Mouse (Mus musculus) midbrain, embryonic 16.5 days (tissue): Measurements from ENCODE around the gene Izumo2. TPM values are rescaled to one million over a fixed set of nuclear protein-coding genes. Genes with fewer than 3 reads are reported as not detected.

Experiments
- ATAC-seq: fragments of 200-750 bp; cut with Nextera tagmentation; 2 replicates; pipeline ENCODE4 v1.8.0; 2017; ENCODE audit warnings: moderate TSS enrichment
- H3K27ac ChIP-seq: fragments of 300-500 bp; sonication (generic); 2 replicates; pipeline ENCODE4 v1.5.1; 2014; ENCODE audit warnings: mild to moderate bottlenecking, low read length, mixed read lengths
- H3K27me3 ChIP-seq: fragments of 300-500 bp; sonication (generic); 2 replicates; pipeline ENCODE4 v1.6.1; 2014; ENCODE audit warnings: low read depth, low read length, mixed read lengths; ENCODE audit not compliant: control insufficient read depth, insufficient read depth
- H3K36me3 ChIP-seq: fragments of 300-500 bp; sonication (generic); 2 replicates; pipeline ENCODE4 v1.6.1; 2014; ENCODE audit warnings: mild to moderate bottlenecking, low read length, moderate library complexity, mixed read lengths; ENCODE audit not compliant: control insufficient read depth, insufficient read depth
- H3K4me1 ChIP-seq: fragments of 300-500 bp; sonication (generic); 2 replicates; pipeline ENCODE4 v1.6.1; 2014; ENCODE audit warnings: mild to moderate bottlenecking, low read length, mixed read lengths; ENCODE audit not compliant: control insufficient read depth, insufficient read depth
- H3K4me2 ChIP-seq: fragments of 300-500 bp; sonication (generic); 2 replicates; pipeline ENCODE4 v1.6.1; 2014; ENCODE audit warnings: mild to moderate bottlenecking, low read length, mixed read lengths
- H3K4me3 ChIP-seq: fragments of 300-500 bp; sonication (generic); 2 replicates; pipeline ENCODE4 v1.5.1; 2014; ENCODE audit warnings: low read depth, mild to moderate bottlenecking, low read length, moderate library complexity, mixed read lengths
- H3K9ac ChIP-seq: fragments of 300-500 bp; sonication (generic); 2 replicates; pipeline ENCODE4 v1.6.1; 2014; ENCODE audit warnings: low read depth, low read length, mixed read lengths
- H3K9me3 ChIP-seq: fragments of 300-500 bp; sonication (generic); replicated peaks from 2 replicates; pipeline ENCODE4 v1.6.1; 2014; ENCODE audit warnings: mild to moderate bottlenecking, low read length, mixed read lengths; ENCODE audit not compliant: control insufficient read depth, poor library complexity, severe bottlenecking
- WGBS: fragments of 180-500 bp; shearing (Covaris S2); extraction: QIAGEN DNeasy Blood & Tissue Kit; methylation state at CpG from one replicate; pipeline ENCODE4 v1.1.7; 2014; 5-methylcytosine and 5-hydroxymethylcytosine counted together
- polyA plus RNA-seq: library from polyadenylated mRNA; unstranded; fragments of >200 nt; fragmentation: Nextera tagmentation; extraction: Ambion mirVana; gene quantifications from 2 replicates; pipeline ENCODE4 v1.2.1, GENCODE M21; 2015

Izumo2 gene
- polyA plus RNA-seq, 1 experiment from 2014 or later, result not detected

DNA sequence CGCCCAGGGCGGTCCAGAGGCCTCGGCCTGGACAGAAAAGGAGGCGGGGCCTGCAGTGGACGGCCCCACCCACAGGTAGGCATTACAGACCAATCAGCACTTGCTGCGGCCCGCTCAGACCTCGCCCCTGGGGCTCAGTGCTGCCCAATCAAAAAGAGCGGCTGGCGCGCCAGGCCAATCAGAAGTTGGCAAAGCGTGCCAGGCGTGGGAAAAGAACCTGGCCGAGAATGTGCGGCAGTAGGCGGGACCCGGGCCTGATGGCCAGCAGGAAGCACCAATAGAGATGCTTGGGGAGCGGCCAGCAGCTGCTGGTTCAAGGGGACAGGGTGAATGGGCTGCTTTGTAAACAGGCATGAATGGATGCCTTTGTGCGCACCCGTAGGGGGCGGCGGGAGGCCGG lies 37.7 kb upstream of the Izumo2 start, which contains the start of gene Myh14:
Gene Myh14 (minus strand): TSS at position 41 of the 400 bp plus-strand sequence.
- ATAC-seq, result peak; percentile 95
- under 1% methylated on average over 23 of the region's 23 CpGs for whole genome bisulfite sequencing
- H3K36me3 ChIP-seq, result no peaks in the 10 kb centered on the region
- peaks cover 6% of the 10 kb centered on the region; the same call in 1 of the 2 replicates for H3K4me1 ChIP-seq
- H3K4me2 ChIP-seq, result peak within 1 kb of the TSS; percentile 75
- peak within 1 kb of the TSS; percentile 37 for H3K4me3 ChIP-seq
- H3K9ac ChIP-seq, result peak within 1 kb of the TSS; percentile 56
- no peaks in the 10 kb centered on the region for H3K9me3 ChIP-seq
- H3K27me3 ChIP-seq, result peaks cover 8% of the 10 kb centered on the region; the same call in 1 of the 2 replicates
- H3K27ac ChIP-seq, result no peak within 1 kb of the TSS

DNA sequence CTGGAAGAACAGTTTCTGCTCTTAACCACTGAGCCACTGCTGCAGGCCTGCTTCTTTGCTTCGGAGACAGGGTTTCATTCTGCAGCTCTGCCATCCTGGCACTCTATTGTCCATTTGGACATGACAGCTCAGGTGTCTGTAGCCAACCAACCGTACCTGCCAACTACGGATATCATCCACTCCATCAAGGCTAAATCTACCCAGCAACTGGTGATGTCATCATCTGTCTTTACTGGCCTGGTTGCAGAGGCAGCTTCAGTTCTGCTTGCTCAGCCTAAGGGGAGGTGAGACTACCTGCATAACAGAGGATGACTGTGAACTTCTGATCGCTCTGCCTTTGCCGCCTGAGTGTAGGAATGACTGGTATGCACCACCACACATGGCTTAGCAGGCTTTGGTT lies 36.3 kb upstream of the Izumo2 start:
- H3K4me2 ChIP-seq, result no peak overlapping the region
- peaks cover 8% of the 10 kb centered on the region; the same call in 1 of the 2 replicates for H3K27me3 ChIP-seq
- H3K9ac ChIP-seq, result no peak overlapping the region
- H3K9me3 ChIP-seq, result no peaks in the 10 kb centered on the region
- ATAC-seq, result no peak
- no peaks in the 10 kb centered on the region for H3K36me3 ChIP-seq
- no peak overlapping the region for H3K27ac ChIP-seq
- peaks cover 6% of the 10 kb centered on the region; the same call in 1 of the 2 replicates for H3K4me1 ChIP-seq
- no peak overlapping the region for H3K4me3 ChIP-seq
- WGBS, result 75% methylated on average over 5 of the region's 5 CpGs

DNA sequence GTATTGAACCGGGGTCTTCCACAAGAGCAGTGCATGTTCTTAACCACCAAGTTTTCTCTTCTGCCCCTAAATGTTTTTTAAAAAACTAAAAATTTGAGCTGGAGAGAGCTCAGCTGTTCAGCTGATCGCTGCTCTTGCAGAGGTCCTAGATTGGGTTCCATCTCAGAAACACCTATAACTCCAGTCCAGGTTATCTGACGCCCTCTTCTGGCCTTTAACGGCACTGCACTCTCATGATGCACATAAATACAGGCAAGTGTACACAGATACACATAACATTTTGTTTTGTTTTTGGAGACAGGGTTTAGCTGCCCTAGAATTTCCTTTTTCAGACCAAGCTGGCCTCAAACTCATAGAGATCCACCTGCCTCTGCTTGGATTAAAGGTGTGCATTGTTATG lies 34.0 kb upstream of the Izumo2 start:
- H3K9ac ChIP-seq, result no peak overlapping the region
- no peak for ATAC-seq
- H3K4me3 ChIP-seq, result no peak overlapping the region
- no peaks in the 10 kb centered on the region for H3K36me3 ChIP-seq
- 72% methylated on average over 4 of the region's 4 CpGs for WGBS
- peaks cover 5% of the 10 kb centered on the region; the same call in 1 of the 2 replicates for H3K27me3 ChIP-seq
- H3K27ac ChIP-seq, result no peak overlapping the region
- no peaks in the 10 kb centered on the region for H3K9me3 ChIP-seq
- H3K4me2 ChIP-seq, result no peak overlapping the region
- H3K4me1 ChIP-seq, result peaks cover 6% of the 10 kb centered on the region; the same call in 1 of the 2 replicates

DNA sequence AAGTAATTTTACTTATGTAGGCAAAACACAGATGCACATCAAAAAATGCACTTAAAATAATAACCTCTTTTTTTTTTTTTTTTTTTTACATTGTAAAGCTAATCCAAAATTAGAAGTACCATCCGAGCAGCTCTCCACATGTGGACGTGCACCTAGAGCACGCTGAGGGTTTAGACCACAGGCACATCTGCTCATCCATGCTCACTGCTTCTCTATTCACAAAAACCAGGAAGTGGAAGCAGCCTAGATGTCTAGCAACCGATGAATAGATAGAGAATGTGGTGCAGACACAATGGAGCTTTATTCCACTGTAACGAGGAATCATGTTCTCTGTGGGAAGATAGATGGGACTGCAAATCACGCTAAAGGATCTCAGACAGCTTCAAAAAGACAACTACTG lies 33.4 kb upstream of the Izumo2 start:
- H3K4me1 ChIP-seq, result peaks cover 6% of the 10 kb centered on the region; the same call in 1 of the 2 replicates
- no peaks in the 10 kb centered on the region for H3K36me3 ChIP-seq
- ATAC-seq, result no peak
- H3K4me2 ChIP-seq, result no peak overlapping the region
- peaks cover 5% of the 10 kb centered on the region; the same call in 1 of the 2 replicates for H3K27me3 ChIP-seq
- 56% methylated on average over 6 of the region's 6 CpGs for WGBS
- H3K27ac ChIP-seq, result no peak overlapping the region
- no peak overlapping the region for H3K4me3 ChIP-seq
- H3K9ac ChIP-seq, result no peak overlapping the region
- no peaks in the 10 kb centered on the region for H3K9me3 ChIP-seq

DNA sequence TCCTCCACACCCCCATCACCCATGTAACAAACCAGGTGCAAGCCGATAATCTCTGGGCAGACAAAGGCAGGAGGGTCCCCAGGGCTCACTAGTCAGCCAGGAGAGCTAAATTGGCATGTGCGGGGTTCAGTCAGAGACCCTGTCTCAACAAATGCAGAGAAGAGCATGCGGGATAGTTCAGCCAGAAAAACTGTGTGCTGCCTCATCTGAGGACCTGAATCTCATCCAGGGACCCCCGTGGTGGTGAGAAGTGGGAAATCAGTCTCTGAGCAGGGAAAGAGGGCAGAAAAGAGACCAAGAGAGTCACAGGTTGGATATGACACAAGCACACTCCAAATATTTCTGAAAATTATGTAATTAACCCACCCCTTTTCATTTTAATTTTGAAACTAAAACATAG lies 32.4 kb upstream of the Izumo2 start:
- Histone ChIP-seq H3K27me3 (no peaks in the 10 kb centered on the region), H3K4me2 (no peak overlapping the region), H3K36me3 (no peaks in the 10 kb centered on the region), H3K4me3 (no peak overlapping the region), H3K9me3 (no peaks in the 10 kb centered on the region), H3K9ac (no peak overlapping the region), H3K4me1 (peaks cover 4% of the 10 kb centered on the region; the same call in 1 of the 2 replicates), H3K27ac (no peak overlapping the region)
- 53% methylated on average over 4 of the region's 4 CpGs for WGBS
- no peak for ATAC-seq

- Histone ChIP-seq H3K27me3 (no peaks in the 10 kb centered on the region), H3K4me3 (no peak overlapping the region), H3K36me3 (no peaks in the 10 kb centered on the region), H3K4me1 (no peaks in the 10 kb centered on the region), H3K27ac (no peak overlapping the region), H3K9me3 (no peaks in the 10 kb centered on the region), H3K9ac (no peak overlapping the region), H3K4me2 (no peak overlapping the region)
- no peak for ATAC-seq
- 53% methylated on average over 2 of the region's 2 CpGs for WGBS
Measured at GRCm38 (mm10) chr7:44676611-44677010, 31.9 kb upstream of the Izumo2 start.

GRCm38 (mm10) chr7:44683656-44684055 lies 24.9 kb upstream of the Izumo2 start:
- no peaks in the 10 kb centered on the region for H3K9me3 ChIP-seq
- no peak overlapping the region for H3K4me2 ChIP-seq
- WGBS, result 84% methylated on average over 8 of the region's 8 CpGs
- peaks cover 2% of the 10 kb centered on the region; the same call in 1 of the 2 replicates for H3K4me1 ChIP-seq
- H3K27me3 ChIP-seq, result no peaks in the 10 kb centered on the region
- no peak for ATAC-seq
- no peak overlapping the region for H3K4me3 ChIP-seq
- no peak overlapping the region for H3K9ac ChIP-seq
- H3K27ac ChIP-seq, result no peak overlapping the region
- no peaks in the 10 kb centered on the region for H3K36me3 ChIP-seq

GRCm38 (mm10) chr7:44685531-44686402 lies 22.8 kb upstream of the Izumo2 start:
- no peaks in the 10 kb centered on the region for H3K36me3 ChIP-seq
- no peak overlapping the region for H3K9ac ChIP-seq
- no peaks in the 10 kb centered on the region for H3K9me3 ChIP-seq
- peak; percentile 56 for ATAC-seq
- H3K27me3 ChIP-seq, result no peaks in the 10 kb centered on the region
- 54% methylated on average over 17 of the region's 17 CpGs for WGBS
- H3K4me3 ChIP-seq, result no peak overlapping the region
- peaks cover 2% of the 10 kb centered on the region; the same call in 1 of the 2 replicates for H3K4me1 ChIP-seq
- H3K27ac ChIP-seq, result no peak overlapping the region
- no peak overlapping the region for H3K4me2 ChIP-seq

DNA sequence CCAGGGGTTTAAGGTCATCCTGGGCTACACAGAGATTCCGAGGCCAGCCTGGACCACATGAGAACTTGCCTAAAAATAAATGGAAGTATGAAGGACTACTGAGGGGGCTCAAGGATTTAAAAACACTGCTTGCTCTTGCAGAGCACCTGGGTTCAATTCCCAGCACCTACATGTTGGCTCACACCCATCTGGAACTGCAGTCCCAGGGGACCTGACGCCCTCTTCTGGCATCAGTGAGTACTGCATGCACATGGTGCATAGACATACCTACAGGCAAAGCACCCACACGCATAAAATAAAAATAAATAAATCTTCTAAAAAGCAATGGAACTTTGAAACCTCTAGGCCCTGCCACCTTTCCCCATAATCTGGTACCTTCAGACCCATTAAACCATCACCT lies 19.7 kb upstream of the Izumo2 start:
- H3K9ac ChIP-seq, result no peak overlapping the region
- no peaks in the 10 kb centered on the region for H3K36me3 ChIP-seq
- WGBS, result 69% methylated on average over 3 of the region's 3 CpGs
- no peak overlapping the region for H3K4me2 ChIP-seq
- no peak overlapping the region for H3K4me3 ChIP-seq
- no peak for ATAC-seq
- H3K27me3 ChIP-seq, result no peaks in the 10 kb centered on the region
- H3K9me3 ChIP-seq, result no peaks in the 10 kb centered on the region
- no peak overlapping the region for H3K27ac ChIP-seq
- peaks cover 2% of the 10 kb centered on the region; the same call in 1 of the 2 replicates for H3K4me1 ChIP-seq
